Mouse (Mus musculus): ENCODE data around the gene Olfr742.

DNA sequence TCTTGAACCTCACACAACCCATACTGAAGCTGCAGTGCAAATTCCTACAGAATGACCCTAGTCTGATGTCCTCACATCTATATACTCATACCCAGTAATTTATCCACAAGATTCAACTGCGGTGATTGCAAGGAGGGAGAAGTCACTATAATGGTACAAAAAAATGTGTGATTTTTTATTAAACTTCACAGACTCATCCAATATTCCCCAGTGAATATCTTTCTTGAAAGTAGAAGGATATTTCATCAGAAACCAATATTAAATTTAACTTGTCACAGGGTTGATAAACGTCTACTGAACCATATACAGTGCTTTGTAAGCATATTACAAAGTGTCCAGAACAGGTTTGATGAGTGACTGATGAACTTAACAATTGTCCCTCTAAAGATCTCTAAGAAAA is 31.0 kb upstream of the Olfr742 start, which contains the start of gene Olfr741:
- TF ChIP-seq CTCF (IDR thresholded peaks at IDR 0.05; ENCODE audit: low read depth) (no peak), EP300 (optimal IDR thresholded peaks at IDR 0.05) (no peak)
